Mouse (Mus musculus) hematopoietic multipotent progenitor cell, adult 10-12 weeks (in vitro differentiated cells): ENCODE measurements around the gene Sntg2. TPM values are rescaled to one million over a fixed set of nuclear protein-coding genes. Genes with fewer than 3 reads are reported as not detected.

Experiments used
- polyA plus RNA-seq: library from polyadenylated mRNA; stranded (reverse); fragments of >175 nt; gene quantifications from 2 replicates; pipeline ENCODE4 v1.2.3, GENCODE M21; 2012; ENCODE audit warnings: low replicate concordance

Sntg2 gene
- polyA plus RNA-seq = 1.2 TPM in 1 of 2 replicates, not detected in the other

DNA sequence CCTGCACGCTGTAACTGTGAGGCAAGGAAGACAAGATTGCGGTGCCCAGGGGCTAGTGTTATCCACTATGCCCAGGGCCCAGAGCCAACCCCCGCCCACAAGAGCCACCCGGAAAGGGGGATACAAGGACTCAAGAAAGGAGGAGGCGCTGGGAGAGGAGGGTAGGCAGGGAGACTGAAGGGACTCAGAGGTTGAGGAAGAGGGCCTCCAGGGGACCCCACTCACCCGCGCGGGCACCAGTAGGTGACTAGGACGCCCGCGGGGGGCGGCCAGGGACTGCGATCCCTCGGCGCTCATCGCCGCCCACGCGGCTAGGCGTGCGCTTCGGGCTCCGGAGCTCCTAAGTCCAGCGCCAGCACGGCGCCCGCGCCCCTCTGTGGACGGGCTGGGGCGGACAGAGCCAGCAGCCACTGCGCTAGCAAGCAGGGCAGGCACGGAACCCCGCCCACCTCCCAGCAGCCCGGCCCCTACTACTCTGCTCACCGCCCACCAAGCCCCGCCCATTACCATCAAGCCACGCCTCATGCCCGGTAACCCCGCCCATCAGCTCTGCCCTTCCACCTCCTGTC lies at the start of gene Sntg2:
Sntg2 (minus strand) TSS at position 443 of the 569 bp plus-strand sequence.

GRCm38 (mm10) chr12:30132524-30132923 lies 240.7 kb downstream of the Sntg2 start, which contains the start of gene Tpo:
Gene Tpo (minus strand): TSS chr12:30132624.

Other genes starting within 250 kb of the Sntg2 start
- gene Tpo, start 240.8 kb downstream of the Sntg2 start, polyA plus RNA-seq = not detected in 2 replicates
- 0.79 and 2.4 TPM in 2 replicates for gene Tmem18, start 211.1 kb upstream of the Sntg2 start, polyA plus RNA-seq